Mouse (Mus musculus) adrenal gland, postnatal 36 days (tissue): Measurements from ENCODE around the gene Brf1. TPM values are rescaled to one million over a fixed set of nuclear protein-coding genes. Genes with fewer than 3 reads are reported as not detected.
A peak's percentile ranks its signal among the peaks of the same experiment; 100 is the strongest.

Source experiments
- DNase-seq, 2 experiments: peaks; one replicate each; pipeline ENCODE4 v3.0.0; 2021; ENCODE audit warnings: mixed read lengths in 1 of 2
- total RNA-seq, 2 experiments: library from RNA; stranded (reverse); gene quantifications; 2 replicates each; pipeline ENCODE4 v1.2.3; 2021

The Brf1 gene
- total RNA-seq, 2 experiments from 2014 or later: 42.9 to 49.6 TPM

DNA sequence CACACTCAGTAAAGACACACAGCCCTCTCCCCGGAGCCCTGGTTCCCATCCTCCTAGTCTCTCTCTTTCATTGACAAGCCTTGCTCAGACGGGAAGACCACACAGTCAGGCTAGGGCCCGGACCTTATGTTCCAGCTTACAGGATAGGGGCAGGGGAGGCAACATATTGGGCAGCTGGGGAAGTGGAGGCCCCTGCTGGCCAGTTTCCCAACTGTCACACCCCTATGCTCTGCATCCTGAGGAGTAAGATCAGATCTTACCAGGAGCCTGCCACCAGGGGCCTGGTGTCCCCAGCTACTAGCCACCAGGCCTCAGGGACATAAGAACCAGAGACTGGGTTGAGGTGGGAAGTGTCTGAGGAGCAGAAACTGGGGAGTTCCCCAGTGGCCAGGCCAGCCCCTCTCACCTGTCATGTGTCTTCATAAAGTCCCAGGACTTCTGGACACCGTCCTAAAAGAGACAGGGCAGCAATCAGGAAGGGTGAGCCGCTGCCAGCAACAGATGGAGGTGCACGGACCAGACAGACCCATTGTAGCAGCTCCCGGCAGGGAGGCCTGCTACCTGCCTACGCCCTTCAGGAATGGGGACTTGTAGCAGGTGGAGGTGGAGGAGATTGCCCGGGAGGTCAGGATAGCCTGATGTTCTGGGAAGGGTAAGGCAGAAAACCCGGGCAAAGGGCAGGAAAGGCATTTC lies 61.5 kb downstream of the Brf1 start:
- DNase-seq: no peak

DNA sequence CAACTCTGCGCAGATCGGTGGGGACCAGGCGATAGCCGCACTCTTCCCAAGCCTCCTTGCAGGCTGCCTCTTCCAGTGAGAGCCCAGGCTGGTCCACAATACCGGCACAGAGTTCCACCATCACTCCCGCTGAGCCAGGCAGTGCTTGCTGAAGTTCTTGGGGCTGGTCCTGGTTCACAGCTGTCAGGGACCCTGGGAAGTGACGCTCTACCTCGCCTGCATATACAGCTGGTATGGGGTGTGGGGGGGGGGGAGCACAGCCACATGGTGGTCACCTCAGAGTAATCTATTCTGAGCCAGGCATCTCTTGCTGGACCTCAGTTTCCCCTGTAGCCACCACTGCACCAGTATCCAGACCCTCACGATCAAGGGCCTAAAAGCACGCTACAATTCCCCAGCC lies 62.1 kb downstream of the Brf1 start:
- no peak for DNase-seq

DNA sequence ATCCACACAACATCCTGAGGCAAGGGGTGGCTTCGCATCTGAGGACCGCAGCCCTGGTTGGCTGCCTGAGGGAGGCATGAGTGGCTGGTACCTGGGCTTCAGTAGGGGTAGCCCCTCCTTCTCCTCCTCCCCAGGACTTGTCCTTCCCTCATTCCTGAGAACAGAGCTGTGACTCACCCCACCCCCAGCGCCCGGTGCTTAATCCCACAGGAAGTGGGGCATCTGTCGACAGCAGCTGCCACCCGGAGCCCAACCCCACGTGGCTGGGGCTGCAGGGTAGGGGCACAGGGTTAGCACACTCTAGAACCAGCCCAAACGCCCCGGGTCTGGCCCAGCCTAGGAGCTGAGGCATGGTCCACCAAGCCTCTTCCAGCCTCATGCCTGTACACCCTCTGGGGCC lies 62.6 kb downstream of the Brf1 start:
- DNase-seq: no peak

DNA sequence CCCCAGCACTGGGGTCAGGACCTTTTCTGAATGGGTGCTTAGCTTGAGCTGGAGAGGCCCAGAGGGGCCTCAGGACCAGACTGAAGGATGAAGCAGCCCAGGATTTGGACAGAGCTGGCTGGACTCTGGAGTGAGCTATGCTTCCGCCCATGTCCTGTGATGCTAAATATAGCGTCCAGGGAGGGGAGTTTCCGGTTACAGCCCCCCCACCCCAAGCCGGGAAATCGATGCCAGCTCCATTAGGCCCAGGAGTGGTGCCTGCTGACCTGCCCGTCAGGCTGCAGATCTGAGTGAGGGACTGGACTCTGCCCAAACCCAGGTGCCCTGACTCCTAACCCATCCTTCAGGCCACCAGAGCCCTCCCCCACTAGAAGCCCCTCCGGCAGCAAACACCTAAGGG lies 67.9 kb downstream of the Brf1 start:
- no peak for DNase-seq

DNA sequence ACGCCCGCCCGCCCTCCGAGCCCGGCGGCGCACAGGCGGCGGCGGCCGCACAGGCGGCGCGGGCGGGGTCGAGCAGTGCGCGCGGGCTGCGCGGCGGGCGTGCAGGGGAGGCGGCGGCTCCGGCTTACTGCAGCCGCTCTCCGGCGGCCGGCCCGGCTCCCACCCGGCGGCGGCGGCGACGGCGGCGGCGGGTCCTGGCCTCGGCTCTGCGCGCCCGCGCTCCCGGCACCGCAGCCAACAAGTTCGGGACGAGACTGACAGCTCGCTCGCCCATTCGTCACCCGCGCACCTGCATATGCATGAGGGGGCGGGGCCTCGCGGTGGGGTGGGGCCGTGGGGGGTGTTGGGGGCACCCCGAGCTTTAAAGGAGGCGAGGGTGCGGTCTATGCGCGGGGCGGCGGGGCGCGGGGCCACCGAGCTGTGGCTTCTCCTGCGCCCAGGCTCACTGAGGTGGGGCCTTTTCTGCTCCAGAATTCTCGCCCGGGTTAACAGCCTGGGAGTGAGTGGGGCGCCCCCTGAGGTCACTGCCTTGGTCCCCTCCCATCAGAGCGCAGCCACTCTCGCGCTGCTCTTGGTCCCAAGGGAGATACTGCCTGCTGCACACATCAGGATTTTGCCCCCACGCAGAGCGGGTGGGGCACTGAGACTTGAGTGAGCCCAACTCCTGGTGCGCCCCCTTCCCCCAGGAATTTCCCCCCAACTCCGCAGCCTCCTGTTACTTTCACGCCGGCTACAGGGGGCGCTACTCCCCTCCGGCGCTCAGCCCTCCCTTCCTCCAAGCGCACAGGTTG lies 70.7 kb downstream of the Brf1 start, which contains the start of gene Jag2:
Gene Jag2 (minus strand): TSS at position 215 of the 791 bp plus-strand sequence.
- peak; percentile 37 to 54 for DNase-seq

DNA sequence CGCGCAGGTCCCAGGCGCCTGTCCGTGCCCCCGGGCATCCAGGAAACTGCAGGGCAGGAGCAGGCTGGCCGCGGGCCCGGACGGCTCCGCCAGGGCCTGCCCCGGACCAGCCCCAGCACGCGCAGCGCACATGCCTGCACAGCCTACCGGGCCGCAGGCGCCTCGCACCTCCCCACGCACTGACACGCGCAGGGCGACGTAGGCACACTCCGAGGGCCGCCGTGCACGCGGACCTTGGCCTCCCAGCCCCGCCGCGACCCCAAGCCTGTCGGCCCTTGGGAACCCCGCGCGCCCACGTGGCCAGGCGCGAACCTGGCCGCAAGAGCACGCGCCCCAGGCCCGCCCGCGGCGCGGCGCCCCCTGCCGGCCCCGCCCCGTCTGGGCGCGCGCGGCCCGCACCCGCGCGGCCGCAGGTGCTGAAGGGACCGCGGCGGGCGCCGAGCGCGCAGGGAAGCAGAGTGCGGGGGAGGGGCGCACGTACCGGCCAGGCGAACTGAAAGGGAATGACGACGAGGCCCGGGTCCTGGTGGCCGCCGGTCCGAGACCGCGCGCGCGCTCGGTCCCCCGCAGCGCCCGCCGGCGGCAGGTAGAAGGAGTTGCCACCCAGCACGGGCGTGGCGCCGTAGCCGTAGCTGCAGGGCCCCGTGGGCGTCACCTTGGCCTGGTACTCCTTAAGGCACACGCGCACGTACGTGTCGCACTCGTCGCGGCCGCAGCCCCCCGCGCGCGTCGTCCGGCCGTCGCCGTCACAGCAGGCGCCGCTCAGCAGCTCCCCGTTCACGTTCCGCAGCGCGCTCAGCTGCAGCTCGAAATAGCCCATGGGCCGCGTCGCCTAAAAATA lies 71.9 kb downstream of the Brf1 start:
- DNase-seq: no peak

DNA sequence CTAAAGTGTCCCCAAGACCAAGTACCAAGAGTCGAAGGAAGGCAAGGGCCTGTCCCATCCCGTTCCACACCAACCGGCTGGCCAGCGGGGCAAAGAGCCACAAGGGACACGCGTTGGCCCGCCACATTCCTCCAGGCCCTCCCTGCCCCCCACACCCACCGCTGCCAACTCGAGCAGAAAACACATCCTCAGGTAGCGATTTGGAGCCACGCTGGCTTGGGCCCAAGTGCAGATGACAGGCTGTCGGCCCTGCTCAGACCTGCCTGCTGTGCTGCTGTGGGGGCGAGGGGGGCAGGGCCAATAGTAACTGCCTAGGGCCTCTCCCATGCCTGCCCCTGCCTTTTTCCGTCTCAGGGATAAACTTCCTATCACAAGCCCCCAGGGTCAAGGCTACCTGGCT lies 73.2 kb downstream of the Brf1 start:
- DNase-seq: no peak

DNA sequence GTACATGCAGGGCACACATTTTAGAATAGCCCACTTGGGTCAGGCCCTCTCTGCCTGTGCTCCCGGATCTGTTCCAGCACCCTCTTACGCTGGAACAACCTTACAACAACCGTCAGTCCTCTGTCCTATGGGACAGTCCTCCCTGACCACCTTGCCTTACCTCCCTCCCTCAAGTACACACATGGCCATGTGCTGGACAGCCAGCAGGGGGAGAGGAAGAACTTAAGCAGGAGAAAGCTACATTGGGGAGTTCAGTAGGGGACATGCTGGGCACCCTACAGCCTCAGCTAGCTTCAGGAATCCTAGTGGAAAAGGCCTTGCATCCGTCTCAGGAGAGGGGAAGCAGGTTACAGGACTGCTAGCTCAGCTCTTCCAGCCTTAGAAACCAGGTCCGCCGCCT lies 74.6 kb downstream of the Brf1 start:
- no peak for DNase-seq

DNA sequence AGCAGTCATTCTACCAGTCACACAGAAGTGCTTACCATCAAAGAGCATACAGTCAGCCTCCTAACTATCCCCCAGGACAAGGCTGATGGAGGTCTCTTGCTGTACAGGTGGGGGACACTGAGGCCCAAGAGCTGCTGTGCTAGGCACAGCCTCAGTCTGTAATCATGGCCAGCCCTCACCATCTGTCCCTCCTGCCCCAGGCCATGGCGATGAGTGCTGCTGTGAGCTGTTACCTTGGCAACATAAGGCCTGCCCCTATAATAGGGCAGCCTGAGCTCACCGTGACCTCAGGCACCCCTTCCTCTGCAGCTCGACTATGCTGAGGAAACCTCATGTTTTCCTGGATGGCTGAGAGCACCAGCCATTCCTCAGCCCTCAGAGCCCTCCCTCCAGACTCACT lies 78.0 kb downstream of the Brf1 start:
- DNase-seq: no peak

DNA sequence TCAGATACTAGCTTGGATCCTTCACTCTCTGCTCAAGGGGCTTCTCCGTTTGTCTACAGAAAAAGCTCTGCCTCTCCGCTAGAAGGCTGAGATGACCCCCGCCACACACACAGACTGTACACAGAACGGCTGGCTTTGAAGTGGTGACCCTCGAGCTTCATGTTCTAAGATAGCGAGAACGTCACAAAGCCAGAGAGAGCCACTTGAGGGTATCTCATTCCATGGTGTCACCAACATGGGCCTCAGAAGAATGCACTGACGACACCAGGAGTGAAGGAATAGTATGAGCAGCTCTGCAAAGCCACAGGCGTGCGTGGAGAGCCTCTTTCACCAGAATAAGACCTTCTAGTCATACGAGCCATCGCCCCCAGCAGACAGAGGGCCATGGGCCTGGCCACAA lies 79.0 kb downstream of the Brf1 start:
- DNase-seq: no peak

DNA sequence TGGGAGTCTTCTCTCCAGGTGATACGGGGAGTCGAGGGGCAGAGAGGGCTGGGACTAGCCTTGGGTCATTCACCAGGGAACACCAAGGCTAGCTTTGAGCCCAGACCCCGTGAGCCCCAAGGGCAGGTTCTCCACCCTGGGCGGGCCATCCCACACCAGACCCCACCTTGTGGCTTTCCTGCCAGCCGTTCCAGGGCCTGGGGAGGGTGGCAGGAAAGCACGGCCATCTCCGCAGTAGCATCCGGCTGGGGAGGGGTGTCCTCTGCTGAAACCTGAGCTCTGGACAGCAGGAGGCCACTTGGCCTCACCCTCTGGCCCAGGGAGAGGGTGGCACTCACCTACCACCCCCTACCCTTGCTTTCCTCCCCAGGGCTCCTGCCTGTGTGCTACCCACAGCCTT lies 82.6 kb downstream of the Brf1 start:
- DNase-seq: no peak

DNA sequence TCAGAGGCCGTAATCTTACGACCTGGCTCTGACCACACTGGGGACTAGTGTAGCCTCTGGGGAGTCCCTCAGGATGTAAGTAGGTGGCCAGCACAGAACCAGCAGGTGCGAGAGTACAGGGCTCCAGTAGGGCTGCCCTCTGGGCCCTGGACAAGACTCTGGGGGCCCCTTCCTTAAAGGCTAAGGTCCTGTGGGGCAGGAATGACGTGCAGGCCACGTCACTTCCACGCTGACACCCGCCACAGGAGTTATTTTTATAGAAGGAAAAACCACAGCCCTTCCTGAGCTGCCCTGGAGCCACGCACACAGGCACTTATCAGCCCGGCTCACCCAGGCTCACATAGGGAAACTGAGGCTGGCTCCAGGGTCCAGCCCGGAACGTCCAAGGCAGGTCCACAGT lies 83.0 kb downstream of the Brf1 start:
- DNase-seq: no peak

DNA sequence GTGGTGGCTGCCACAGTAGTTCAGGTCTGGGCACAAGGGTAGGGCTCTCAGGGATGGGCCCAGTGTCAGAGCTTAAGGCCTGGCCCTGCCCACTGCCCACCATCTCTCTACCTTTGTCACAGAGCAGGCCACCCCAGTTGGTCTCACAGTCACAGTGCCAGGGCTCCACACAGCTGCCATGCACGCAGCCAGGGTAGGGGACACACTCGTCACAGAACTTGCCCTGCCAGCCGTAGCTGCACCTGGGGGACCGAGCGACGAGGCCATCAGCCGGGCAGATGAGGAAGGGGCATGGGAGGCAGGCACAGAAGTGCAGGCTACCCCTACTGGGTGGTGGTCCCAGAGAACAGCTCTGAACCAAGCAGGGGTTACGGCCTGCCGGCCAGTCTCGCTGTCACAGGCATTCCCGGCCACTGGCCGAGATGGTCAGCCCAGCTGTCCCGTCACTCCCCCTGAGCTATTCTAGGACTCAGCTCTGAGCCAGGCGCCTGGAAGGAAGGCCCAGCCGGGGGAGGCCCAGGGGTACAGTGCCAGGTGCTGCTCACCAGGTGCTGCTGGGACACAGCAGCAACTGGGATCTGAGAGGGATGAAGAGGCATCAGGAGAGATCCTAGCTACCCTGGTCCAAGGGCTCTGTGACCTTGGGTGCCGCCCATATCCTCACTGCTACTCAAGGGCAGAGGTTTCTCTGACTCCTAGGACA lies 83.7 kb downstream of the Brf1 start:
- DNase-seq: peak in 1 of 2 experiments; percentile 30

DNA sequence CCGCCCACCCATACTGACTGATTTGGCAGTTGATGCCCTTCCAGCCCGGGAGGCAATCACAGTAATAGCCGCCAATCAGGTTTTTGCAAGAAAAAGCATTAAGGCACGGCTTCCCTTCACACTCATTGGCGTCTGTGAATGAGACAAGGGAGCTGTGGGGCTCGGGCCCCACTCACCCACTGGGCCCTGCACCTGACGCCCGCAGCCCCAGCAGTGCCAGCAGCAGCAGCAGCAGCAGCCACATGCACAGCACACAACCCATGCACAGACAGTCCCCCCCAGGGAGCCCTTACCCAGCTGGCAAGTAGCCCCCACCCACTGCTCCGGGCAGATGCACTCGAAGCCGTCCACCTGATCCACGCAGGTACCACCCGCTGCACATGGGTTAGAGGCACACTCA lies 84.9 kb downstream of the Brf1 start:
- no peak for DNase-seq

DNA sequence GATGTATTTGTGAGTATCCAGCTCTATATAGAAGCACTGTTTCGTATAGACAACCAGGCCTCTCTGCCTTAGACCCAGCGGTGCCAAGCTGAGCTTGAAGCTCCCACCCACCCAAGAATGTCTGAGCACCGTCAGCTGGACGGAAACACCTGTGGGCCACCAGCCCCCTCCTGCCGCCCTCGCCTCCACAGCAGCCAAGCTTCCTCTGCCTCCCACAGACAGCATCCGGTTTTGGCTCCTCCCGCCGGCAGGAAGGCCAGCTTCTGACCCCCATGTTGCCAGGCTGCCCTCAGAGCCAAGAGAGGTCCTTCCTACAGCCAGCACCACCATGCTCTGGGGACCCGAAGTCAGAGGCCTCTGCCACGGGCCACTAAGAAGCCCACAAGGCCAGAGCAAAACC lies 86.0 kb downstream of the Brf1 start:
- DNase-seq: peak; percentile 49 to 55

DNA sequence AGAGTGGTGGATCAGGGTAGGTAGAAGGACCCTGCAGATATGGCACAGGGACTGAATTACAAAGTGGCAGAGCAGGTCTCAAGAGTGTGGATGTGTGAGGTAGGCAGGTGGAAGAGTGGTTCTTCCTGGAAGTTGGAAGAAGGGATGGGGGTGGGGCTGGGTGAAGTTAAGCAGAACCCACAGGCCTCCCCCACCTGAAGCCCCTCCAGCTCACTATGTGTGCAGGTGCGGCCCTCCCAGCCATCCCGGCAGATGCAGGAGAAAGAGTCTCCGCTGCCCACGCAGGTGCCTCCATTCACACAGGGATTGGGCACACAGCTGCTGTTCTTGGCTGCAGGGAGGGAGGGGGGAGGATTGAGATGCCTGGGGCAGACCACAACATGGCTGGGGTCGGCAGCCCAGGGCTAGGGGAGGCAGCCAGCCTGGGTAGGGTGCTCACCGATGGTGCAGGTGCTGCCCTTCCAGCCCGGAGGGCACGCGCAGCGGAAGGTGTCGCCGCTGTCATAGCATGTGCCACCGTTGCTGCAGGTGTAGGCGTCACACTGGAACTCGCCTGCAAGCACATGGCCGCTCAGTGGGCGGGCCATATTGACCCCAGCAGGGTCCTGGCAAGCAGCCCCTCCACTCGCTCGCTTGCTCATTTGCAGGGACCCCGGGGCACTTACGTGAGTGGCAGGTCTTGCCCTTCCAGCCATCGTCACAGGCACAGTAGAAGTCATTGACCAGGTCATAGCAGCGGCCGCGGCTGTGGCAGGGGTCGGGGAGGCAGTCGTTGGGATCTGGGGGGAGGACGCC lies 87.4 kb downstream of the Brf1 start:
- no peak for DNase-seq

DNA sequence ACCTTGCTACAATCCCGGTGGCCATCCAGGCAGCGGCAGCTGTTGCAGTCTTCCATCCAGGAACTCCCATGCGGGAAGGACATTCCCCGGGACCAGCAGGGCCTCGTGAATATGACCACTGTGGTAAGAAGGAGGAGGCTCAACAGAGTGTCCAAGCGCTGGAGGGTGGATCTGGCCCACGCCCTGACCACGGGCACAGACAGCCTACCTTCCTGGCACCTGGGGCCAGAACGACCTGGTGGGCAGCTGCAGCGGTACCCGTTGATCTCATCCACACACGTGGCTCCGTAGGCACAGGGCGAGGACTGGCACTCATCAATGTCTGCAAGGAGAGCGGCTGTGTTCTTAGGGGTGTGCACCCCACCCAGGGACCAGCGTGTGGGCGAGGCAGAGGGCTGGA lies 88.8 kb downstream of the Brf1 start:
- no peak for DNase-seq
